Mouse (Mus musculus) embryonic facial prominence, embryonic 12.5 days (tissue): ENCODE measurements around the gene Olfr1364. TPM values are rescaled to one million over a fixed set of nuclear protein-coding genes. Genes with fewer than 3 reads are reported as not detected.

ENCODE experiments used
- ATAC-seq: fragments of 200-750 bp; cut with Nextera tagmentation; 2 replicates; pipeline ENCODE4 v1.8.0; 2017; ENCODE audit not compliant: insufficient number of reproducible peaks, insufficient read depth, low FRiP score, low TSS enrichment
- H3K27ac ChIP-seq: fragments of 300-500 bp; sonication (generic); 2 replicates; pipeline ENCODE4 v1.5.1; 2016; ENCODE audit warnings: mild to moderate bottlenecking
- H3K27me3 ChIP-seq: fragments of 300-500 bp; sonication (generic); 2 replicates; pipeline ENCODE4 v1.6.1; 2016; ENCODE audit warnings: mild to moderate bottlenecking, moderate library complexity
- H3K36me3 ChIP-seq: fragments of 300-500 bp; sonication (generic); 2 replicates; pipeline ENCODE4 v1.6.1; 2016; ENCODE audit warnings: mild to moderate bottlenecking
- H3K4me1 ChIP-seq: fragments of 300-500 bp; sonication (generic); 2 replicates; pipeline ENCODE4 v1.6.1; 2016
- H3K4me2 ChIP-seq: fragments of 300-500 bp; sonication (generic); replicated peaks from 2 replicates; pipeline ENCODE4 v1.6.1; 2016; ENCODE audit warnings: mild to moderate bottlenecking, moderate library complexity
- H3K4me3 ChIP-seq: fragments of 300-500 bp; sonication (generic); 2 replicates; pipeline ENCODE4 v1.5.1; 2016; ENCODE audit warnings: mild to moderate bottlenecking
- H3K9ac ChIP-seq: fragments of 300-500 bp; sonication (generic); 2 replicates; pipeline ENCODE4 v1.6.1; 2016; ENCODE audit warnings: mild to moderate bottlenecking, moderate library complexity
- H3K9me3 ChIP-seq: fragments of 300-500 bp; sonication (generic); 2 replicates; pipeline ENCODE4 v1.6.1; 2016; ENCODE audit warnings: mild to moderate bottlenecking, moderate library complexity
- WGBS: fragments of 180-500 bp; shearing (Covaris S2); methylation state at CpG from one replicate; pipeline ENCODE4 v1.1.7; 2016; 5-methylcytosine and 5-hydroxymethylcytosine counted together
- polyA plus RNA-seq: library from polyadenylated mRNA; unstranded; fragments of >200 nt; fragmentation: Nextera tagmentation; extraction: Ambion mirVana; gene quantifications from 2 replicates; pipeline ENCODE4 v1.2.1, GENCODE M21; 2016

Olfr1364 gene
- not detected in 2 replicates for polyA plus RNA-seq

GRCm38 (mm10) chr13:21581659-21582058 lies at the start of gene Olfr1364:
Olfr1364 (minus strand) TSS chr13:21581759.
- WGBS, result 91% methylated on average over 2 of the region's 2 CpGs
- no peak for ATAC-seq
- no peak within 1 kb of the TSS for H3K9ac ChIP-seq

DNA sequence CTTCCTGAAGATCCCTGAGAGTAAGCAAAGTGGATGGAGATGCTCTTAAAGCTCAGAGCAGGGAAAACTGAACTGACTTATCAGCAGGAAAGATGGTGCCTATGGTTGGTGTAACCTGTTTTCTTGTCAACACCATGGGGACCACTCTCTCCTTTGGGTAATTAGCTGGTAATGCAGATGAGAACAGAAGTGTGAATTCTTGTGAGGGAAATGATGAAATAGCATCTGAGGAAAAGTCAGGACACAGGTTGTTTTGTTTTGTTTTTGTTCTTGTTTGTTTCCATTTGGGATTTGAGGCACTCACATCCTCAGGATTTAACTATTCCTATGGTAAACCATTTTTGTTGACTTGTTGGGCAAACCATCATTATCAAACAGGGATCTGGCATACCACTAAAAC lies 32.4 kb upstream of the Olfr1364 start, which contains the start of gene Olfr1362:
Gene Olfr1362, minus strand, starts transcription at position 101 of the 400 bp plus-strand sequence.
- Histone ChIP-seq H3K36me3 (no peaks in the 10 kb centered on the region), H3K27ac (no peak within 1 kb of the TSS), H3K4me3 (no peak within 1 kb of the TSS), H3K27me3 (no peaks in the 10 kb centered on the region), H3K4me1 (no peaks in the 10 kb centered on the region), H3K9me3 (no peaks in the 10 kb centered on the region), H3K4me2 (no peak within 1 kb of the TSS), H3K9ac (no peak within 1 kb of the TSS)
- no peak for ATAC-seq

More at GRCm38 (mm10) chr13:21581659-21582058, at the start of gene Olfr1364:
- no peaks in the 10 kb centered on the region for H3K4me1 ChIP-seq
- H3K27me3 ChIP-seq, result no peaks in the 10 kb centered on the region
- H3K9me3 ChIP-seq, result no peaks in the 10 kb centered on the region
- H3K4me2 ChIP-seq, result no peak within 1 kb of the TSS
- H3K36me3 ChIP-seq, result no peaks in the 10 kb centered on the region
- H3K27ac ChIP-seq, result no peak within 1 kb of the TSS
- H3K4me3 ChIP-seq, result no peak within 1 kb of the TSS

DNA sequence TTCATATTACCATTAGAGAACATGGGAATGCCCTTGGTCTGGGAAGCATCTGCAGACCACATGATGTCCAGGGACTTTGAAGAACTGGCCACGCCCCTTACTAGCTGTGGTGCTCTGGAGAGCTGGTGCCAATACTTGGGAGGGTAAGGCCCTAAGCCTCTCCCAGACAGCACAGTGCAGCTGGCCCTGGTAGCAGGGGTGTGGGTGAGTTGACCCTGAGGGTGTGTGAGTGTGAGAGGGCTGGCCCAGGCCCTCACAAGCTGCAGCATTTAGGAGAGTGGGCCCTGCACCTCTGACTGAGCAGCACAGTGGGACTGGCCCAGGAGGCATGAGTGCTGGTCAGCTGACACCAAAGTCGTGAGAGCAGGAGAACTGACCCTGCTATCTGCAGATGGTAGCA lies 10.1 kb upstream of the Olfr1364 start:
- Histone ChIP-seq H3K4me2 (no peak overlapping the region), H3K4me1 (no peaks in the 10 kb centered on the region), H3K36me3 (no peaks in the 10 kb centered on the region), H3K9me3 (no peaks in the 10 kb centered on the region), H3K9ac (no peak overlapping the region), H3K4me3 (no peak overlapping the region), H3K27me3 (no peaks in the 10 kb centered on the region), H3K27ac (no peak overlapping the region)
- peak; percentile 35; the same call in 1 of the 2 replicates for ATAC-seq
- WGBS, result 65% methylated on average over 2 of the region's 2 CpGs

DNA sequence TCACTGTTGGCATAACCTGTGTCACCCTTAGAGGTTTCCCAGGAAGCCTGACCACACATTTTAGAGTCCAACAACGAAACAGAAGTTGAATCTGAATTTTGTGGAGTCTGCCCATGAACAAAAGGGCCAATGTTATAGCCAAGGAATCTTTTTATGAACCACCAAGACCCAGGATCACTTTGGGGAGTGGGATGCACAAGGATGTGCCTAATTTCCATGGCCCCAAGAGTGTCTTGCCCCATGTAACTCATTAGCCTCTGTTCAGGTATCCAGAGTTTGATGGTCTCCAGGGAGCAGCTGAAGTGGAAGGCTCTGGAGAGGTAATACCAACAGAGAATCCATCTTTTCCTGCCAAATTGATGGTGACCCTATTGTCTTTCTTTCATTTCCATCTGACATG lies 21.8 kb downstream of the Olfr1364 start, which contains the start of gene Olfr1535:
Gene Olfr1535, minus strand, starts transcription at position 101 of the 400 bp plus-strand sequence.
- H3K4me3 ChIP-seq, result no peak within 1 kb of the TSS
- no peaks in the 10 kb centered on the region for H3K36me3 ChIP-seq
- no peak within 1 kb of the TSS for H3K9ac ChIP-seq
- H3K27me3 ChIP-seq, result no peaks in the 10 kb centered on the region
- no peak within 1 kb of the TSS for H3K4me2 ChIP-seq
- WGBS, result 73% methylated on average over 1 of the region's 1 CpGs
- H3K27ac ChIP-seq, result no peak within 1 kb of the TSS
- ATAC-seq, result no peak
- no peaks in the 10 kb centered on the region for H3K4me1 ChIP-seq
- H3K9me3 ChIP-seq, result no peaks in the 10 kb centered on the region

GRCm38 (mm10) chr13:21550416-21551110 lies 31.0 kb downstream of the Olfr1364 start:
- H3K4me1 ChIP-seq, result no peaks in the 10 kb centered on the region
- H3K27me3 ChIP-seq, result no peaks in the 10 kb centered on the region
- H3K36me3 ChIP-seq, result no peaks in the 10 kb centered on the region
- no peak for ATAC-seq
- H3K27ac ChIP-seq, result no peak overlapping the region
- no peaks in the 10 kb centered on the region for H3K9me3 ChIP-seq
- H3K4me3 ChIP-seq, result no peak overlapping the region
- no peak overlapping the region for H3K4me2 ChIP-seq
- H3K9ac ChIP-seq, result no peak overlapping the region
- WGBS, result 56% methylated on average over 3 of the region's 3 CpGs

DNA sequence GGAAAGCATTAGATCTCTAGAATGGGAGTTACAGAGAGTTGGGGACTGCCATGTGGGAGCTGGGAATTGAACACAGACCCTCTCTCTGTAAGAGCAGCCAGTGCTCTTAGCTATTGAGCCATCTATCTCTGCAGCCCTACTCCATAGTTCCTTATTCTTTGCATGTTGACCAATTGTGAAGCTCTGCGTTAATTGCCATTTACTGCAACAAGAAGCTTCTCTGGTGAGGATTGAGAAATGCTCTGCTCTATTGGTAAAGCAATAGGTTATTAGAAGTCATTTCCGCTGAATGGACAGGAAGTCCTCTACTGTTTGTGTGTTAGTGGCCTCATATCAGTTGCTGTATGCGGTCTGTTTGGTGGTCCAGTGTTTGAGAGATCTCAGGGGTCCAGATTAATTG lies 32.1 kb downstream of the Olfr1364 start:
- no peaks in the 10 kb centered on the region for H3K4me1 ChIP-seq
- no peak overlapping the region for H3K4me3 ChIP-seq
- ATAC-seq, result no peak
- WGBS, result 89% methylated on average over 3 of the region's 3 CpGs
- H3K9ac ChIP-seq, result no peak overlapping the region
- no peaks in the 10 kb centered on the region for H3K9me3 ChIP-seq
- no peaks in the 10 kb centered on the region for H3K36me3 ChIP-seq
- H3K27me3 ChIP-seq, result no peaks in the 10 kb centered on the region
- H3K27ac ChIP-seq, result no peak overlapping the region
- H3K4me2 ChIP-seq, result no peak overlapping the region

DNA sequence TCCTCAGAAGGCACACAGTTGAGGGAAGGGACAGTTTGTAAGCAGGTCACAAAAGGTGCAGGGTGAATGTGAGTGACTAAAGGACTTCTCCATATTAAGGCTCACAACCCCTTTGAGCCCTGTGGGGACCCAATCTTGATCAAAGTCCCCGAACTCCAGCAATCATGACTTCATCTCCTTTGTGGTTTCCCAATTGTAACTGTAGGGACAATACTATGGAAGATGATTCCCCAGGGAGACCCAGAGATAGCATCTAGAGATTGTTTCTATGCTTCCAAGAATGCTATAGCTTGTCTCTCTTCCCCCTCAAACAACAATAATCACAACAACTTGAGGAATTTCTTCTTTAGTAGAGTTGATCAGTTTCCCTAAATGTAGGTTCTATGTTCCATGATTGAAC lies 38.9 kb downstream of the Olfr1364 start, which contains the start of gene Olfr1366:
Gene Olfr1366, minus strand, starts transcription at position 101 of the 400 bp plus-strand sequence.
- H3K36me3 ChIP-seq, result no peaks in the 10 kb centered on the region
- WGBS, result 83% methylated on average over 1 of the region's 1 CpGs

DNA sequence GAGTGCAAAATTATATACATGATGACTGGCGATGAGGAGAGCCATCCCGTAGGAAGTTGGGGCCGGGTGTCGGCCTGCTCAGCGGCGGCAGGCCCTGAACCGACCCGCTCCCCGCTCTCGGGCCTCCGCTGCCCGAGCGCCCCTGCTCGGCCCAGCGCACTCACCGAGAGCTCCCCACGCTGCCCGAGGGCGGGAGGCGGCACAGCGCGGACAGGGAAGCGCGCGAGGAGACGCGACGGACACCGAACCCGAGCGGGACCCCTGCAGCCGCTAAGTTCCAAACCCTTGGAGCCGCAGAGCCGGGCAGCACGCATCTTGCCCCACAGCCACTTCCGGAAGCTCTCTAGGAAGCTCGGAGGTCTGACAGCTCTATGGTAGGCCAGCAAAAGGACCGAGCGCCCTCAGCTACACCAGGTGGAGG lies 50.8 kb downstream of the Olfr1364 start, which contains the start of gene Zkscan8:
Gene Zkscan8, minus strand, starts transcription at position 340 of the 421 bp plus-strand sequence.
- peaks cover 11% of the 10 kb centered on the region for H3K36me3 ChIP-seq
- H3K4me3 ChIP-seq, result peak within 1 kb of the TSS; percentile 92
- ATAC-seq, result peak; percentile 96
- H3K27ac ChIP-seq, result peak within 1 kb of the TSS; percentile 96
- H3K4me2 ChIP-seq, result peak within 1 kb of the TSS; percentile 54
- WGBS, result under 1% methylated on average over 39 of the region's 39 CpGs
- no peaks in the 10 kb centered on the region for H3K9me3 ChIP-seq
- peaks cover 6% of the 10 kb centered on the region; the same call in 1 of the 2 replicates for H3K4me1 ChIP-seq
- H3K27me3 ChIP-seq, result no peaks in the 10 kb centered on the region
- H3K9ac ChIP-seq, result peak within 1 kb of the TSS; percentile 94

More for the DNA sequence above, 38.9 kb downstream of the Olfr1364 start, which contains the start of gene Olfr1366:
- Histone ChIP-seq H3K4me3 (no peak within 1 kb of the TSS), H3K9ac (no peak within 1 kb of the TSS), H3K27me3 (no peaks in the 10 kb centered on the region), H3K4me2 (no peak within 1 kb of the TSS), H3K27ac (no peak within 1 kb of the TSS), H3K9me3 (no peaks in the 10 kb centered on the region), H3K4me1 (no peaks in the 10 kb centered on the region)
- ATAC-seq, result no peak

GRCm38 (mm10) chr13:21530136-21530535 lies 51.4 kb downstream of the Olfr1364 start:
- H3K4me3 ChIP-seq, result peak overlapping the region; percentile 92
- no peaks in the 10 kb centered on the region for H3K27me3 ChIP-seq
- ATAC-seq, result no peak
- H3K9me3 ChIP-seq, result no peaks in the 10 kb centered on the region
- H3K4me2 ChIP-seq, result peak overlapping the region; percentile 54
- H3K27ac ChIP-seq, result no peak overlapping the region
- H3K36me3 ChIP-seq, result peaks cover 15% of the 10 kb centered on the region
- peaks cover 6% of the 10 kb centered on the region; the same call in 1 of the 2 replicates for H3K4me1 ChIP-seq
- 49% methylated on average over 7 of the region's 7 CpGs for WGBS
- H3K9ac ChIP-seq, result no peak overlapping the region

Other genes with a start within 250 kb of the Olfr1364 start
- gene Olfr1367, start 234.8 kb downstream of the Olfr1364 start, polyA plus RNA-seq, result not detected in 2 replicates
- gene Zscan12, start 218.9 kb downstream of the Olfr1364 start, polyA plus RNA-seq, result 17.4 and 19.2 TPM in 2 replicates
- 101 and 103 TPM in 2 replicates for gene Zkscan3, start 179.0 kb downstream of the Olfr1364 start, polyA plus RNA-seq
- gene Pgbd1, start 140.7 kb downstream of the Olfr1364 start, polyA plus RNA-seq, result 3.3 and 4.2 TPM in 2 replicates
- gene Zscan26, start 128.0 kb downstream of the Olfr1364 start, polyA plus RNA-seq, result 30.5 and 34.4 TPM in 2 replicates
- 2.6 and 3.1 TPM in 2 replicates for gene Nkapl, start 113.2 kb downstream of the Olfr1364 start, polyA plus RNA-seq
- 3.6 and 4.4 TPM in 2 replicates for gene Zkscan4, start 102.9 kb downstream of the Olfr1364 start, polyA plus RNA-seq
- gene Gm10065, start 102.3 kb downstream of the Olfr1364 start, polyA plus RNA-seq, result not detected in 2 replicates
- gene AK157302, start 86.5 kb downstream of the Olfr1364 start, polyA plus RNA-seq, result 0.37 TPM in 1 of 2 replicates, not detected in the other
- 2.3 and 2.9 TPM in 2 replicates for gene Gm11273, start 80.3 kb downstream of the Olfr1364 start, polyA plus RNA-seq
- gene Zkscan8, start 50.6 kb downstream of the Olfr1364 start, polyA plus RNA-seq, result 8.2 and 9.4 TPM in 2 replicates
- 0.19 and 0.40 TPM in 2 replicates for gene Olfr1366, start 39.0 kb downstream of the Olfr1364 start, polyA plus RNA-seq
- 0.08 TPM in 1 of 2 replicates, not detected in the other for gene Olfr1535, start 21.9 kb downstream of the Olfr1364 start, polyA plus RNA-seq
- gene Olfr1362, start 32.3 kb upstream of the Olfr1364 start, polyA plus RNA-seq, result not detected in 2 replicates
- not detected in 2 replicates for gene Olfr11, start 60.8 kb upstream of the Olfr1364 start, polyA plus RNA-seq
- gene Olfr1361, start 81.6 kb upstream of the Olfr1364 start, polyA plus RNA-seq, result not detected in 2 replicates
- not detected in 2 replicates for gene Olfr1360, start 95.6 kb upstream of the Olfr1364 start, polyA plus RNA-seq
- gene Olfr1359, start 116.4 kb upstream of the Olfr1364 start, polyA plus RNA-seq, result not detected in 2 replicates
- 3.1 and 3.6 TPM in 2 replicates for gene Hist1h2bl, start 134.4 kb upstream of the Olfr1364 start, polyA plus RNA-seq
- 41.3 and 50.1 TPM in 2 replicates for gene Hist1h2ai, start 134.7 kb upstream of the Olfr1364 start, polyA plus RNA-seq
- 17.9 and 30.8 TPM in 2 replicates for gene Hist1h3h, start 135.9 kb upstream of the Olfr1364 start, polyA plus RNA-seq
- gene Hist1h2bm, start 140.3 kb upstream of the Olfr1364 start, polyA plus RNA-seq, result 8.3 and 8.9 TPM in 2 replicates
- 1.6 and 1.9 TPM in 2 replicates for gene Hist1h4j, start 153.3 kb upstream of the Olfr1364 start, polyA plus RNA-seq
- 4.7 and 8.9 TPM in 2 replicates for gene Hist1h4k, start 168.7 kb upstream of the Olfr1364 start, polyA plus RNA-seq
- 37.1 and 46.3 TPM in 2 replicates for gene Hist1h2ak, start 172.1 kb upstream of the Olfr1364 start, polyA plus RNA-seq
- gene Hist1h2bn, start 172.4 kb upstream of the Olfr1364 start, polyA plus RNA-seq, result 4.1 and 4.3 TPM in 2 replicates
- 35.1 and 35.4 TPM in 2 replicates for gene Hist1h1b, start 198.9 kb upstream of the Olfr1364 start, polyA plus RNA-seq
- 144 and 172 TPM in 2 replicates for gene Hist1h3i, start 201.6 kb upstream of the Olfr1364 start, polyA plus RNA-seq
- gene Hist1h2an, start 205.5 kb upstream of the Olfr1364 start, polyA plus RNA-seq, result 13.0 and 18.3 TPM in 2 replicates
- gene Hist1h2bp, start 205.7 kb upstream of the Olfr1364 start, polyA plus RNA-seq, result 1.5 and 1.8 TPM in 2 replicates
- gene Hist1h2bq, start 228.4 kb upstream of the Olfr1364 start, polyA plus RNA-seq, result 35.6 and 40.3 TPM in 2 replicates
- not detected in 2 replicates for gene Hist1h2ao, start 228.7 kb upstream of the Olfr1364 start, polyA plus RNA-seq
- gene Hist1h4m, start 230.0 kb upstream of the Olfr1364 start, polyA plus RNA-seq, result not detected in 2 replicates